Mouse (Mus musculus): Measurements from ENCODE around the gene Abcc1. TPM values are rescaled to one million over a fixed set of nuclear protein-coding genes. Genes with fewer than 3 reads are reported as not detected.

Abcc1 gene
- polyA plus RNA-seq, 1 experiment from 2014 or later: 6.1 TPM

- 92% methylated on average over 1 of the region's 1 CpGs for WGBS
- H3K9me3 ChIP-seq (ENCODE audit: control insufficient read depth, low read length): no peaks in the 10 kb centered on the region
- no peak overlapping the region for H3K9ac ChIP-seq (ENCODE audit: low read depth, low read length)
- ATAC-seq (ENCODE audit: low FRiP score) (no peak), DNase-seq (ENCODE audit: low spot score) (no peak)
- no peaks in the 10 kb centered on the region for H3K4me1 ChIP-seq (replicated peaks; ENCODE audit: control insufficient read depth, insufficient read depth, low read length)
- no peaks in the 10 kb centered on the region for H3K27me3 ChIP-seq (ENCODE audit: control insufficient read depth, insufficient read depth, low read length)
- H3K4me3 ChIP-seq (ENCODE audit: low read depth, low read length): no peak overlapping the region
- H3K36me3 ChIP-seq (ENCODE audit: control insufficient read depth, insufficient read depth, low read length): no peaks in the 10 kb centered on the region
- no peak overlapping the region for H3K27ac ChIP-seq (ENCODE audit: low read depth, low read length)
- H3K4me2 ChIP-seq (replicated peaks; ENCODE audit: low read depth, low read length): no peak overlapping the region
Measured at GRCm38 (mm10) chr16:14366017-14366416, 4.7 kb downstream of the Abcc1 start.

- no peak for DNase-seq (ENCODE audit: low spot score)
- WGBS: 97% methylated on average over 1 of the region's 1 CpGs
Measured at GRCm38 (mm10) chr16:14371367-14371766, 10.0 kb downstream of the Abcc1 start.

GRCm38 (mm10) chr16:14372382-14372781, 11.0 kb downstream of the Abcc1 start:
- Histone ChIP-seq H3K4me2 (replicated peaks; ENCODE audit: low read depth, low read length) (no peak overlapping the region), H3K27me3 (ENCODE audit: control insufficient read depth, insufficient read depth, low read length) (no peaks in the 10 kb centered on the region), H3K9me3 (ENCODE audit: control insufficient read depth, low read length) (no peaks in the 10 kb centered on the region), H3K4me1 (replicated peaks; ENCODE audit: control insufficient read depth, insufficient read depth, low read length) (no peaks in the 10 kb centered on the region), H3K4me3 (ENCODE audit: low read depth, low read length) (no peak overlapping the region), H3K27ac (ENCODE audit: low read depth, low read length) (no peak overlapping the region), H3K36me3 (ENCODE audit: control insufficient read depth, insufficient read depth, low read length) (no peaks in the 10 kb centered on the region), H3K9ac (ENCODE audit: low read depth, low read length) (no peak overlapping the region)
- WGBS: 85% methylated on average over 1 of the region's 1 CpGs
- DNase-seq (ENCODE audit: low spot score): no peak
- no peak for ATAC-seq (ENCODE audit: low FRiP score)

More at GRCm38 (mm10) chr16:14371367-14371766, 10.0 kb downstream of the Abcc1 start:
- no peak overlapping the region for H3K4me3 ChIP-seq (ENCODE audit: low read depth, low read length)
- H3K4me2 ChIP-seq (replicated peaks; ENCODE audit: low read depth, low read length): no peak overlapping the region
- no peaks in the 10 kb centered on the region for H3K9me3 ChIP-seq (ENCODE audit: control insufficient read depth, low read length)
- no peaks in the 10 kb centered on the region for H3K27me3 ChIP-seq (ENCODE audit: control insufficient read depth, insufficient read depth, low read length)
- no peak for ATAC-seq (ENCODE audit: low FRiP score)
- no peaks in the 10 kb centered on the region for H3K36me3 ChIP-seq (ENCODE audit: control insufficient read depth, insufficient read depth, low read length)
- no peak overlapping the region for H3K27ac ChIP-seq (ENCODE audit: low read depth, low read length)
- H3K4me1 ChIP-seq (replicated peaks; ENCODE audit: control insufficient read depth, insufficient read depth, low read length): no peaks in the 10 kb centered on the region
- H3K9ac ChIP-seq (ENCODE audit: low read depth, low read length): no peak overlapping the region

- Histone ChIP-seq H3K36me3 (ENCODE audit: control insufficient read depth, insufficient read depth, low read length) (no peaks in the 10 kb centered on the region), H3K4me3 (ENCODE audit: low read depth, low read length) (no peak overlapping the region), H3K27ac (ENCODE audit: low read depth, low read length) (no peak overlapping the region), H3K9me3 (ENCODE audit: control insufficient read depth, low read length) (no peaks in the 10 kb centered on the region), H3K4me2 (replicated peaks; ENCODE audit: low read depth, low read length) (no peak overlapping the region), H3K27me3 (ENCODE audit: control insufficient read depth, insufficient read depth, low read length) (no peaks in the 10 kb centered on the region), H3K4me1 (replicated peaks; ENCODE audit: control insufficient read depth, insufficient read depth, low read length) (no peaks in the 10 kb centered on the region), H3K9ac (ENCODE audit: low read depth, low read length) (no peak overlapping the region)
- no peak for ATAC-seq (ENCODE audit: low FRiP score)
- WGBS: 74% methylated on average over 4 of the region's 4 CpGs
- DNase-seq (ENCODE audit: low spot score): no peak
Measured at GRCm38 (mm10) chr16:14372817-14373301, 11.5 kb downstream of the Abcc1 start.

GRCm38 (mm10) chr16:14375942-14376341, 14.6 kb downstream of the Abcc1 start:
- Histone ChIP-seq H3K9ac (ENCODE audit: low read depth, low read length) (no peak overlapping the region), H3K27ac (ENCODE audit: low read depth, low read length) (no peak overlapping the region), H3K4me2 (replicated peaks; ENCODE audit: low read depth, low read length) (no peak overlapping the region), H3K27me3 (ENCODE audit: control insufficient read depth, insufficient read depth, low read length) (no peaks in the 10 kb centered on the region), H3K4me3 (ENCODE audit: low read depth, low read length) (no peak overlapping the region), H3K36me3 (ENCODE audit: control insufficient read depth, insufficient read depth, low read length) (no peaks in the 10 kb centered on the region), H3K4me1 (replicated peaks; ENCODE audit: control insufficient read depth, insufficient read depth, low read length) (no peaks in the 10 kb centered on the region), H3K9me3 (ENCODE audit: control insufficient read depth, low read length) (no peaks in the 10 kb centered on the region)
- ATAC-seq (ENCODE audit: low FRiP score) (no peak), DNase-seq (ENCODE audit: low spot score) (no peak)
- WGBS: 89% methylated on average over 1 of the region's 1 CpGs

- Histone ChIP-seq H3K9ac (ENCODE audit: low read depth, low read length) (no peak overlapping the region), H3K4me1 (replicated peaks; ENCODE audit: control insufficient read depth, insufficient read depth, low read length) (no peaks in the 10 kb centered on the region), H3K36me3 (ENCODE audit: control insufficient read depth, insufficient read depth, low read length) (no peaks in the 10 kb centered on the region), H3K4me3 (ENCODE audit: low read depth, low read length) (no peak overlapping the region), H3K27me3 (ENCODE audit: control insufficient read depth, insufficient read depth, low read length) (no peaks in the 10 kb centered on the region), H3K27ac (ENCODE audit: low read depth, low read length) (no peak overlapping the region), H3K4me2 (replicated peaks; ENCODE audit: low read depth, low read length) (no peak overlapping the region), H3K9me3 (ENCODE audit: control insufficient read depth, low read length) (no peaks in the 10 kb centered on the region)
- WGBS: 83% methylated on average over 2 of the region's 2 CpGs
- DNase-seq (ENCODE audit: low spot score) (no peak), ATAC-seq (ENCODE audit: low FRiP score) (no peak)
Measured at GRCm38 (mm10) chr16:14376352-14376751, 15.0 kb downstream of the Abcc1 start.

- H3K36me3 ChIP-seq (ENCODE audit: control insufficient read depth, insufficient read depth, low read length): no peaks in the 10 kb centered on the region
- no peaks in the 10 kb centered on the region for H3K9me3 ChIP-seq (ENCODE audit: control insufficient read depth, low read length)
- no peak overlapping the region for H3K27ac ChIP-seq (ENCODE audit: low read depth, low read length)
- no peak for ATAC-seq (ENCODE audit: low FRiP score)
- H3K4me1 ChIP-seq (replicated peaks; ENCODE audit: control insufficient read depth, insufficient read depth, low read length): no peaks in the 10 kb centered on the region
- 95% methylated on average over 2 of the region's 2 CpGs for WGBS
- H3K4me2 ChIP-seq (replicated peaks; ENCODE audit: low read depth, low read length): no peak overlapping the region
- H3K4me3 ChIP-seq (ENCODE audit: low read depth, low read length): no peak overlapping the region
- no peak for DNase-seq (ENCODE audit: low spot score)
- H3K9ac ChIP-seq (ENCODE audit: low read depth, low read length): no peak overlapping the region
- H3K27me3 ChIP-seq (ENCODE audit: control insufficient read depth, insufficient read depth, low read length): no peaks in the 10 kb centered on the region
Measured at GRCm38 (mm10) chr16:14377321-14377720, 16.0 kb downstream of the Abcc1 start.

- Histone ChIP-seq H3K36me3 (ENCODE audit: control insufficient read depth, insufficient read depth, low read length) (no peaks in the 10 kb centered on the region), H3K9me3 (ENCODE audit: control insufficient read depth, low read length) (no peaks in the 10 kb centered on the region), H3K4me1 (replicated peaks; ENCODE audit: control insufficient read depth, insufficient read depth, low read length) (no peaks in the 10 kb centered on the region), H3K4me2 (replicated peaks; ENCODE audit: low read depth, low read length) (no peak overlapping the region), H3K4me3 (ENCODE audit: low read depth, low read length) (no peak overlapping the region), H3K27ac (ENCODE audit: low read depth, low read length) (no peak overlapping the region), H3K9ac (ENCODE audit: low read depth, low read length) (no peak overlapping the region), H3K27me3 (ENCODE audit: control insufficient read depth, insufficient read depth, low read length) (no peaks in the 10 kb centered on the region)
- DNase-seq (ENCODE audit: low spot score) (no peak), ATAC-seq (ENCODE audit: low FRiP score) (no peak)
- 73% methylated on average over 5 of the region's 5 CpGs for WGBS
Measured at GRCm38 (mm10) chr16:14378654-14379053, 17.3 kb downstream of the Abcc1 start.

- no peak for ATAC-seq (ENCODE audit: low FRiP score)
- H3K27ac ChIP-seq (ENCODE audit: low read depth, low read length): no peak overlapping the region
- WGBS: 90% methylated on average over 7 of the region's 7 CpGs
- no peak for DNase-seq (ENCODE audit: low spot score)
- no peak overlapping the region for H3K4me2 ChIP-seq (replicated peaks; ENCODE audit: low read depth, low read length)
- H3K4me1 ChIP-seq (replicated peaks; ENCODE audit: control insufficient read depth, insufficient read depth, low read length): no peaks in the 10 kb centered on the region
- no peak overlapping the region for H3K9ac ChIP-seq (ENCODE audit: low read depth, low read length)
- H3K27me3 ChIP-seq (ENCODE audit: control insufficient read depth, insufficient read depth, low read length): no peaks in the 10 kb centered on the region
- no peaks in the 10 kb centered on the region for H3K36me3 ChIP-seq (ENCODE audit: control insufficient read depth, insufficient read depth, low read length)
- H3K4me3 ChIP-seq (ENCODE audit: low read depth, low read length): no peak overlapping the region
- H3K9me3 ChIP-seq (ENCODE audit: control insufficient read depth, low read length): no peaks in the 10 kb centered on the region
Measured at GRCm38 (mm10) chr16:14379888-14380287, 18.5 kb downstream of the Abcc1 start.

Data from hindbrain, embryonic 11.5 days (tissue).